Mouse (Mus musculus) megakaryocyte progenitor cell, adult 5-6 weeks (primary cell): Measurements from ENCODE around the gene AI464131. TPM values are rescaled to one million over a fixed set of nuclear protein-coding genes. Genes with fewer than 3 reads are reported as not detected.
"Not testable (repeated sequence)": the region's sequence is repeated elsewhere in the genome, so short reads cannot be mapped to it uniquely, and the experiment has no call there.

Experiments
- ATAC-seq: replicated peaks from 2 replicates; pipeline ENCODE4 v1.8.0; 2016; ENCODE audit warnings: mild to moderate bottlenecking, moderate TSS enrichment, inconsistent platforms; ENCODE audit not compliant: poor library complexity
- total RNA-seq, 2 experiments: library from RNA; stranded (forward) in 1 of 2; stranded (reverse) in 1 of 2; fragments of 157-497, 149-512 nt in 1 of 2; fragments of 200-1000 nt in 1 of 2; gene quantifications; 2 replicates each; pipeline versions ENCODE4 v1.2.3 to v1.2.4; 2015 to 2017

Gene AI464131
- total RNA-seq, 2 experiments from 2014 or later: 0.12 TPM; not detected in 1

DNA sequence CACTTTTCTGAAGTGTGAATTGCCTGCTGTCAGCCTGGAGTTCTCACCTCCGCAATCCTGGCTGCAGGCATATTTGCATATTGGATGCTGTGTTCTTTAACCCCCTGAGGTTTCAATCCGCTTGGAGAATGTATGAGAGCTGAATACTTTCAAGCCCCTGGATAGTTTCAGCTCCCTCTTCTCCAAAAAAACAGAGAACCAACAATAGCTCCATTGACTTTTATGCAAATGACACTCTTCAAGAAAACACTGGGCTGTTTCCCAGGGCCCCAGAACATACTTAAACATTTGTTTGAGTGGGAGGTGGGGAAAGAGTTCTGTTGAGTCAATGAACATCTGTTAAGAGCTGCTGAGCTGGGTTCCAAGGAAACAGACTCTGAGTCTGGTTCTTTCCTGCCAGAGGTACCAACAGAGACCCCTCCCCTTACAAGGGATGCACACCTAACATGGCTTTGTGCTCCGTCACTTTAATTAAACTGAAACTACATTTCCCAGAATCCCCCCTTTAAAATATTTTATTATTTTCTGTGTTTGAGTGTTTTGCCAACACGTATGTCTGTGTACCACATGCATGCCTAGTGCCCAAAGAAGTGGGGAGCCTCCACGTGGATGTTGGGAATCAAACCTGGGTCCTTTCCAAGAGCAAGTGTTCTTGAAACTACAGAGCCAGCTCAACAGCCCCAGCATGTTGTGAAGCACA lies 32.0 kb downstream of the AI464131 start:
- ATAC-seq: no peak

DNA sequence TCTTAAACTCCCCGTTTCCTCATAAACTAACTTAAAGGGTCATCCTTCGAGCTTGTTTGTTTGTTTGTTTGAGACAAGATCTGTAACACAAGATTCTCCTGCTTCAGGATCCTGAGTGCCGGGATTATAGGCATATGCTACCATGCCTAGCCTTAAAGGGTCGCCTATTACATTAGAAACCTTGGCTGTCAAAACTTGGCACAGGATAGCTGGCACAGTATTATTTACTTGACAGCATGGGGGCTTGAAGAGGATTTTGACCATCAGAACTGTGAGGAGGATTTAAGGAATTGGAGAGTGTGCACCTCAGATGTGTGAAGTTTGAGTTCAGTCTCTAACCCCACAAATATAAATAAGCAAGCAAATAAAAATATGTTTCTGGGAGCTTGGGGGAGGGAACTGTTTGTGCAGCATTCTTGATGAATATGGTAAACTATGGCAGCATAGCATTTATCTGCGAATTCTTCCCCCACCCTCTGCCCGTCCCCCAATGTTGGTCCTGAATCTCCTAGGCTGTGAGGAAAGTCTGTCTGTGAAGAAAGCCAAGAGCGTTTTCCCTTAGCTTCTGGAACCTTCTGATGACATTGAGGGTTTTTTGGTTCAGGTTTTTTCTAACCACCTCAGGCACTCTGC lies 32.7 kb downstream of the AI464131 start:
- no peak for ATAC-seq

GRCm38 (mm10) chr4:41469199-41469598 lies 33.7 kb downstream of the AI464131 start:
- no peak for ATAC-seq

- 0 out of 2 replicates have a peak, but pooled peaks have one; percentile 21 for ATAC-seq
Observed at GRCm38 (mm10) chr4:41468396-41469080, 34.3 kb downstream of the AI464131 start.

DNA sequence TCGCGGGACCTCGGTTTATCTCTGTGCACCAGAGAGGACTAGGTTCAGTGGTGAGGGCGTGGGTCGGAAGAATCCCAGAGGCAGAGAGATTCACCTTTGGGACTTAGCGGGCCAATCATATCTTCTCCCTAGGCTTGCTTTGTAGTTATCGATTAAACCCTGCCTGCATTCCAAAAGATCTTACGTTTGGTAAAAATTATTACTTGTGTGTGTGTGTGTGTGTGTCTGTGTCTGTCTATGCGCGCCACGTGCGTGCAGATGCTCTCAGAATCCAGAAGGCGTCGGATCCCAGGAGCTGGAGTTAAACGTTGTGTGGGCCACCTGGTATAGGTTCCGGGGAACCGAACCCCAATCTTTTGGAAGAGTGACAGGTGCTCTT lies 37.6 kb downstream of the AI464131 start:
- no peak for ATAC-seq

DNA sequence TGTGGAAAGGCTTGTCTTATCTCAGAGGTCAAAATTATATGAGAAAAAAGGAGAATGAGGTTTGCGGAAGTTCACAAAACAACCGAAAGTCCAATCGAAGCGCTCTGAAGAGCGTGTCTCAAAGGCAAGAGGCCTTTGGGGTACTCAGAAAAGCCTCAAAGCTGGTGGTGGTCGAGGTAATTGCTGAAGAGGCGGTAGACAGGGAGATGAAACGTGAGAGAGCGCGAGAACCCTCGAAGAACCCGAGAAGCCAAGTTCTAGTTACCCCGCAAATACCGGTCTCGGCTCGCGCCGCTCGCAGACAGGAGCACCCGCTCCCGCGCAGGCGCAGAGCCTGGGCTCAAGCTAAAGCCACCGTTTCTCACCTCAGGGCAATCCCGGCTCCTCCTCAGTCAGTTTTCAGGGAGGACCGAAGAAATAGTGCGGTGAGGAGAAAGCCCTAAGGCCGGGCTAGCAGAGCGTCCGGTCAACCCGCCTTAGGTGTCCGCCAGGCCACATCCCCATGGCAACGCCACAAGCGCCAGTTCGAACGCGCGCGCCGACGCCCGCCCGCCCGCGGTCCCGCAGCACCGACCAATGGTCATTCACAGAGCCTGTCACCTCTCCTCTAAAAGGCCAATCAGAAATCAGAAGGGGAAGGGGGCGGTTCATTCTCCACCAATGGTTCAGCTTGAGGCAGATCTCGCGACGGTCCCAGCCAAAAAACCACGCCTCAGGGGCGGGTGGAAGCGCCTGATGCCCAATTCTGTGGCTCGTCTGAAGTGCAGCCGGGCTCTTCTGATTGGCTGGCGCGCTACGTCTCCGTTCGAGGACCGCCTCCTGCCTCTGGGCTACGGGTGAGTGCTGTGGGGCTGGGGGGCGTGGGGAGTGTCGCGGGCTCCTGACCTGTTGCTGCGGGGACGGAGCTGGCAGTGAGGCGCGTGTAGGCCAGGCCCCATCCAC lies 38.3 kb downstream of the AI464131 start, which contains the start of the genes Kif24 and Nudt2:
TSS of gene Kif24 (minus strand) at position 543 of the 942 bp plus-strand sequence.
TSS of gene Nudt2 (plus strand) at position 807 of the 942 bp plus-strand sequence.
- peak; percentile 91 for ATAC-seq

GRCm38 (mm10) chr4:41463051-41463738 lies 39.7 kb downstream of the AI464131 start:
- not testable (repeated sequence) for ATAC-seq

- ATAC-seq: no peak
Observed at GRCm38 (mm10) chr4:41460690-41461089, 42.2 kb downstream of the AI464131 start.

DNA sequence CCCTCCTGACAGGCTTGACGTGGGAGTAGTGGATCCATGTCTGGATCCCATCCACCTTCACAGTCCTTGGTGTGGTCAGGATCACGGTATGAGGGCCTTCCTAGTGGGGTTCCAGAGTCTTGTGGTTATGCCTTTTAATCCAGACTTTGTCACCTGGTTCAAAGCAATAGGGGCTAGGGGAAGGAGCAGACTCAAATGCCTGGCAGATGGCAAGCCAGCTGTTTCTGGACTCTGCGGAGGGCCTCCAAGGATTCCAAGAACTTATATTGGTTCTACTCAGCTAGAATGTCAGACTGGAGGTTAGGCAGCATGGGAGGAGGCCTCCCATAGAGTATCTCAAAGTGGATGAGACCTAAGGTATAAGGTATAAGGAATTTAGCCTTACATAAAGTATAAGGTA lies 55.3 kb downstream of the AI464131 start:
- ATAC-seq: no peak

Other genes starting within 250 kb of the AI464131 start
- 63.9 and 73.0 TPM in 2 replicates for gene Ubap2, start 227.9 kb downstream of the AI464131 start, total RNA-seq (2015)
- gene Ubap2, start 227.9 kb downstream of the AI464131 start, total RNA-seq (2017): 21.0 and 22.8 TPM in 2 replicates
- gene Dcaf12, start 188.2 kb downstream of the AI464131 start, total RNA-seq (2015): 32.5 and 38.9 TPM in 2 replicates
- gene Dcaf12, start 188.2 kb downstream of the AI464131 start, total RNA-seq (2017): 28.5 and 31.3 TPM in 2 replicates
- 21.1 and 28.6 TPM in 2 replicates for gene Ubap1, start 154.1 kb downstream of the AI464131 start, total RNA-seq (2015)
- gene Ubap1, start 154.1 kb downstream of the AI464131 start, total RNA-seq (2017): 23.2 and 27.4 TPM in 2 replicates
- gene Kif24, start 38.2 kb downstream of the AI464131 start, total RNA-seq (2015): 18.7 and 26.8 TPM in 2 replicates
- 14.3 and 16.2 TPM in 2 replicates for gene Kif24, start 38.2 kb downstream of the AI464131 start, total RNA-seq (2017)
- 28.7 and 29.6 TPM in 2 replicates for gene Nudt2, start 37.9 kb downstream of the AI464131 start, total RNA-seq (2015)
- 23.3 and 28.1 TPM in 2 replicates for gene Nudt2, start 37.9 kb downstream of the AI464131 start, total RNA-seq (2017)
- not detected in 2 replicates for gene 1110017D15Rik, start 14.3 kb upstream of the AI464131 start, total RNA-seq (2015)
- not detected in 2 replicates for gene 1110017D15Rik, start 14.3 kb upstream of the AI464131 start, total RNA-seq (2017)
- 0.98 and 1.1 TPM in 2 replicates for gene Fam219a, start 66.5 kb upstream of the AI464131 start, total RNA-seq (2015)
- gene Fam219a, start 66.5 kb upstream of the AI464131 start, total RNA-seq (2017): 0.33 and 4.1 TPM in 2 replicates
- gene Dnaic1, start 66.7 kb upstream of the AI464131 start, total RNA-seq (2015): 0.44 TPM in 1 of 2 replicates, not detected in the other
- not detected in 2 replicates for gene Dnaic1, start 66.7 kb upstream of the AI464131 start, total RNA-seq (2017)
- not detected in 2 replicates for gene Enho, start 137.2 kb upstream of the AI464131 start, total RNA-seq (2015)
- not detected in 2 replicates for gene Enho, start 137.2 kb upstream of the AI464131 start, total RNA-seq (2017)
- not detected in 2 replicates for gene Cntfr, start 194.0 kb upstream of the AI464131 start, total RNA-seq (2015)
- not detected in 2 replicates for gene Cntfr, start 194.0 kb upstream of the AI464131 start, total RNA-seq (2017)
- 28.2 and 46.9 TPM in 2 replicates for gene Il11ra1, start 196.9 kb upstream of the AI464131 start, total RNA-seq (2015)
- 132 and 149 TPM in 2 replicates for gene Il11ra1, start 196.9 kb upstream of the AI464131 start, total RNA-seq (2017)
- 17.5 and 24.4 TPM in 2 replicates for gene Rpp25l, start 210.5 kb upstream of the AI464131 start, total RNA-seq (2015)
- gene Rpp25l, start 210.5 kb upstream of the AI464131 start, total RNA-seq (2017): 22.5 and 23.0 TPM in 2 replicates
- 57.9 and 75.6 TPM in 2 replicates for gene Dctn3, start 220.1 kb upstream of the AI464131 start, total RNA-seq (2015)
- 73.4 and 94.6 TPM in 2 replicates for gene Dctn3, start 220.1 kb upstream of the AI464131 start, total RNA-seq (2017)
- not detected in 2 replicates for gene Arid3c, start 228.1 kb upstream of the AI464131 start, total RNA-seq (2015)
- not detected in 2 replicates for gene Arid3c, start 228.1 kb upstream of the AI464131 start, total RNA-seq (2017)